Mouse (Mus musculus): ENCODE measurements around the gene Olfr202.
"Not testable (repeated sequence)": the region's sequence is repeated elsewhere in the genome, so short reads cannot be mapped to it uniquely, and the experiment has no call there.

Olfr202 gene

DNA sequence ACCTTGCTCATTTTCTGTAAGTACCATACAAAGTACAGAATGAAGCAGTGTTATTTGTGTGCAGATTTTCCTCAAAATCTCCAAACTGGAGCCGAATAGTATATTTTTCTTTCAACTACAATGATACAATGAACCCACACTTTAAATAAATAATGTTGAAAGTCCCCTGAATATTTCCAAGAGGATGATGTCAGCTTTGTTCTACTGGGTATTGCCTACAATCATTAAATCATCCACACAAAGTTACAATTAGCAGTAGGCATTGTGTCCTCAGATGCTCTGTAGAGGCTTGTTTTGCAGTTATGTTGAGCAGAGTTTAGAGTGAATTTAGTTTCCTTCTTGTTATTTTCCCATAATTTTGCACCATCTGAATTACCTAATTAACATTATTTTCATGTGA is at the start of gene Olfr202:
Gene Olfr202, minus strand, starts transcription at position 101 of the 400 bp plus-strand sequence.
- DNase-seq: no peak

DNA sequence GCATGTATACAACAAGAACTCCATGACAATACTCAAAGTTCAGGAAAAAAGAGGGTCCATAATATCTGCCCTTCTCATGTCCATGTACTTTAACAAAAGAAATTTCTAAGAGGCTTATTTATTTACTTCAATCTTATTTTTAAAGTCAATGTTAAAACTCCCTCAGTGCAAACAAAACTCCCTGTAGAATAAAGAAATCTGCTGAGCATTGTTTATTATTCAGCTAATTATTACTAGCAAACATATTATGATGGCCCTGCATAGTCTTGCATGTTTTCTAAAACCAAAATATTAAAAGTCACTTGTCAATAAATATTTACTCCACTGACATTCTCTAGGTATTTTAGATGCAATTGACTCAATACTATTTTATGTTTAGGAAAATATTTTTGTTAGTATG is 44.4 kb upstream of the Olfr202 start, which contains the start of gene Olfr205:
Gene Olfr205, minus strand, starts transcription at position 101 of the 400 bp plus-strand sequence.
- DNase-seq: no peak

DNA sequence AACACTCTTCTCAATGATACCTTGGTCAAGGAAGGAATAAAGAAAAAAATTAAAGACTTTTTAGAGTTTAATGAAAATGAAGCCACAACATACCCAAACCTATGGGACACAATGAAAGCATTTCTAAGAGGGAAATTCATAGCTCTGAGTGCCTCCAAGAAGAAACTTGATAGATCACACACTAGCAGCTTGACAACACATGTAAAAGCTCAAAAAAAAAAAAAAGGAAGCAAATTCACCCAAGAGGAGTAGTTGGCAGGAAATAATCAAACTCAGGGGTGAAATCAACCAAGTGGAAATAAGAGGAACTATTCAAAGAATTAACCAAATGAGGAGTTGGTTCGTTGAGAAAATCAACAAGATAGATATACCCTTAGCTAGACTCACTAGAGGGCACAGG is 36.7 kb upstream of the Olfr202 start:
- DNase-seq: not testable (repeated sequence)

GRCm38 (mm10) chr16:59318148-59318547 is 31.6 kb upstream of the Olfr202 start, which contains the start of gene Olfr204:
TSS of gene Olfr204 (minus strand) at chr16:59318248.
- no peak for DNase-seq

DNA sequence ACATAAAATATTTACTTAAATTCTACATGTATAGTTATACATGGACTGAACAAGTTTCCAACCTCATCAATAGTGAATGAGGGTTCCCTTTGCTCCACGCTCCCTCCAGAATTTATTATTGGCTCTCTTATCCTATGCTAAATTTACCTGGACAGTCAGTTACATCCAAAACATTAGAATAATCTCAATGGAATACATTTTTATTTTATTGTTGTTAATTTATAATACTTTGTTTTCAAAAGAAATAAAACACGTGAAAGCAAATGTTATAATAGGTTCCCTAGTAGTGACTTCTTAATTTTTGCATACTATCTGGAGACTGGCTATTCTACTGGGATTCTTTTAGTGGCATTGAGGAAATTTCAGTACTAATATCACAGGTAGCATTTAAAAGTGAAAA is 12.0 kb upstream of the Olfr202 start, which contains the start of gene Olfr203:
Gene Olfr203, plus strand, starts transcription at position 301 of the 400 bp plus-strand sequence.
- DNase-seq: no peak

GRCm38 (mm10) chr16:59287576-59287975 is 983 bp upstream of the Olfr202 start:
- not testable (repeated sequence) for DNase-seq

- no peak for DNase-seq
Measured at GRCm38 (mm10) chr16:59283476-59283875, 3.1 kb downstream of the Olfr202 start.

GRCm38 (mm10) chr16:59280542-59280941 is 6.1 kb downstream of the Olfr202 start:
- DNase-seq: peak; percentile 29

DNA sequence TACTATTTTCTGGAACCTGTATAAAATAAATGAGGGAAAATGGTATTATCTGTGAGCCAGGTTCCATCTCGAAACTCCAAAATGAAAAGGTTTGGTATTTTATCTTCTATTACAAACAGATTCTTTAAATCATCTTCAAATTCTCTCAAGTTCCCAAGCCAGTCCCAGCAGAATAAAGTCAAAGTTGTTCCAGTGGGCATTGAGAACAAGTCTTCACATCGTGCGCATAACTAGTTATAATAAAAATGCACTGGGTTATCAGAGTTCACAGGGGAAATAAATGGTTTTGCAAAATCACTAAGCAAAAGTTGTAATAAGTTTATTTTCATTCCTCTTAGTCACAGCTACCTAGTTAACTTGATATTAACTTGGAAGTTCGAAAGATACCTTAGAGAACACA is 14.1 kb downstream of the Olfr202 start, which contains the start of gene Olfr201:
Gene Olfr201, minus strand, starts transcription at position 101 of the 400 bp plus-strand sequence.
- DNase-seq: not testable (repeated sequence)

GRCm38 (mm10) chr16:59269097-59269496 is 17.5 kb downstream of the Olfr202 start:
- not testable (repeated sequence) for DNase-seq

- no peak for DNase-seq
Measured at GRCm38 (mm10) chr16:59249684-59250083, 36.9 kb downstream of the Olfr202 start.

Data from liver (tissue).